Mouse (Mus musculus): ENCODE data around the gene Rdh11.

DNA sequence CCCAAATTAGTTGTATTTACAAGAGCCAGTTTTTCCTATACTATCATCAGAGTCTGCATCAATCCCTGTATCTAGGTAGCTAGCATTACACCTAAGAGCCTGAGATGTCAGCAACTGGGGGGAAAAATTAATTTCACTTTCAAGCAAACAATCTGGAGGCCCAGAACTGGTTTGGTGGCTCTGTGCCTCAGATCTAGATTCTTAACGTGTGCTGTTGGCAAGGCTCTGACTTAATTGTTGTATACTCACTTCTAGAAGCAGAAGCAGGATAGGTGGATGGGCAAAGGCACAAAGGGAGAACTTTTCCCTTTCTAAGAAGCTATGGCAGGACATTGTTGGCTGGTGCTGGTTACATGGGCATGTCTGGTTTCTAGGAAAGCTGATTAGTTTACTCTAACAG, 52.7 kb downstream of the Rdh11 start:
- TF ChIP-seq POLR2AphosphoS2 (IDR thresholded peaks at IDR 0.05; ENCODE audit: insufficient read length, low read depth) (no peak), USF1 (IDR thresholded peaks at IDR 0.05; ENCODE audit: low read depth) (no peak), MAX (IDR thresholded peaks at IDR 0.05; ENCODE audit: low read depth) (no peak), POLR2A (IDR thresholded peaks at IDR 0.05; ENCODE audit: insufficient read length, low read depth) (no peak), TCF12 (IDR thresholded peaks at IDR 0.05; ENCODE audit: insufficient read depth, poor library complexity, severe bottlenecking) (no peak), TCF3 (IDR thresholded peaks at IDR 0.05; ENCODE audit: insufficient read length, low read depth) (no peak), E2F4 (IDR thresholded peaks at IDR 0.05; ENCODE audit: insufficient read depth) (no peak), CEBPB (IDR thresholded peaks at IDR 0.05; ENCODE audit: insufficient read depth, poor library complexity, severe bottlenecking) (no peak), MYOG (IDR thresholded peaks at IDR 0.05; ENCODE audit: control insufficient read depth in 1 of 3, insufficient read depth in 1 of 3, insufficient read length in 2 of 3, low read depth in 2 of 3) (no peak), SRF (IDR thresholded peaks at IDR 0.05; ENCODE audit: control insufficient read depth, insufficient read length, low read depth) (no peak)
